Mouse (Mus musculus): ENCODE results near the gene Zfp92.

DNA sequence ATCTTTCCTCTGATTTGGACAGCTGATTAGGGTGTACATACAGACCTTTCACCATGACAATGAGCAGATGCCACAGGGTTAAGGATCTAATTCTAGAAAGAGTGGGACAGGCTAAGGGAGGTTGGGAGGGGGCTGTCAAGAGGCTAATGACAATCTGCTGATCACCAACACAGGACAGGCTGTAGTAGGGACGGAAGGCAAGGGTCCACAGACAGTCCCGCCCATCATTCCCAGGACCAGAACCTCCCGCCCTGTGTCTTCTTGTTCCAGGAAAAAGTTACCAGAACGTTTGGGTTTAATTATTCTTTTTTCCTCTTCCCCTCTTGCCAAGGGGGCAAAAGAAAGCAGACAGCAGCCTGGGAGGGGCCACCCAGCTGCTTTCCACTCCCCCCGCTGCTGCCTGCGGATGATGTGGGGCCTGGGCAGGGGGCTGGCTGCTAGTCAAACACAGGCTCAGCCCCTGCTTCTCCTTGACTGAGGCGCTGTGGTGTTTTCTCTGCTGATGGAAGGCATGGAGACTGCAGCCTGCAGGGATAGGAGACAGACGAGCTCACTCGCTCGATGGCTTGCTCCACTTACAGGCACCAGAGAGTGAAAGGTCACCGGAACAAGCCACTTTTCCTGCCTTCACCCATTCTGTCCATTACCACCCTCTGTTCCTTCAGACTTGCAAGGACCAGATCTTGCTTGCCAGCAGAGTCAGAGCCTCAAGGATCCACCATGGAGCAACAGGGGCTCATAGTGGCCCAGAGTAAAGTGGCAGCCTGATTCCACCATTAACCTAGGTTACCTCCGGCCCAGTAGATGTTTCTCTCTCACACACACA lies 63.7 kb downstream of the Zfp92 start:
- TF ChIP-seq CTCF (IDR thresholded peaks at IDR 0.05; ENCODE audit: control insufficient read depth, insufficient read depth, low read length): no peak
- no peak for TF ChIP-seq POLR2A (IDR thresholded peaks at IDR 0.05; ENCODE audit: borderline replicate concordance, control insufficient read depth, low read depth, low read length)
